In genomic region chr10:23350011-23350911, GRCm38 (mm10) we compare ENCODE assay signal across 8 mouse cellular contexts. TPM values are rescaled to one million over a fixed set of nuclear protein-coding genes. Genes with fewer than 3 reads are reported as not detected.
DNase-seq lines count a peak whose midpoint lies in the region; ATAC-seq lines count a peak whose summit lies in the region.

Eya4 (minus strand) TSS chr10:23350786.

- ATAC-seq in frontal cortex, adult (ENCODE audit: low TSS enrichment): peak; percentile 77
- peak; percentile 93 for ATAC-seq in forebrain, embryonic 16.5 days
- peak; percentile 84 for ATAC-seq in hindbrain, embryonic 15.5 days (ENCODE audit: low FRiP score, low read depth)
- peak; percentile 75 for ATAC-seq in limb, embryonic 15.5 days (ENCODE audit: insufficient number of reproducible peaks, low FRiP score, low TSS enrichment, low read depth)
- ATAC-seq in neural tube, embryonic 13.5 days (ENCODE audit: low read depth): peak; percentile 92

- 1% methylated on average over 63 of the region's 79 CpGs for WGBS in forebrain, embryonic 16.5 days
- WGBS in hindbrain, embryonic 15.5 days: under 1% methylated on average over 67 of the region's 79 CpGs
- WGBS in limb, embryonic 15.5 days: 3% methylated on average over 63 of the region's 79 CpGs
- WGBS in neural tube, embryonic 13.5 days: under 1% methylated on average over 75 of the region's 79 CpGs

- H3K4me2 ChIP-seq in forebrain, embryonic 16.5 days (ENCODE audit: low read length): peak within 1 kb of the TSS; percentile 96
- H3K4me2 ChIP-seq in hindbrain, embryonic 15.5 days: peak within 1 kb of the TSS; percentile 95
- peak within 1 kb of the TSS; percentile 85 for H3K4me2 ChIP-seq in limb, embryonic 15.5 days
- H3K4me2 ChIP-seq in neural tube, embryonic 13.5 days: peak within 1 kb of the TSS; percentile 88

- H3K4me3 ChIP-seq in forebrain, embryonic 16.5 days (replicated peaks; ENCODE audit: low read length): peak within 1 kb of the TSS; percentile 53
- H3K4me3 ChIP-seq in hindbrain, embryonic 15.5 days: peak within 1 kb of the TSS; percentile 59
- H3K4me3 ChIP-seq in limb, embryonic 15.5 days: peak within 1 kb of the TSS; percentile 60
- peak within 1 kb of the TSS; percentile 61 for H3K4me3 ChIP-seq in neural tube, embryonic 13.5 days

- no peak for DNase-seq in frontal cortex, postnatal 25 days (ENCODE audit: low spot score in 2 of 2)
- DNase-seq in adrenal gland, adult 2 months: peak; percentile 30
- DNase-seq in spleen, postnatal 10 days (ENCODE audit: low spot score in 2 of 2): no peak

- no peaks in the 10 kb centered on the region for H3K36me3 ChIP-seq in forebrain, embryonic 16.5 days (ENCODE audit: control insufficient read depth, insufficient read depth)
- H3K36me3 ChIP-seq in hindbrain, embryonic 15.5 days: no peaks in the 10 kb centered on the region
- H3K36me3 ChIP-seq in limb, embryonic 15.5 days: no peaks in the 10 kb centered on the region
- H3K36me3 ChIP-seq in neural tube, embryonic 13.5 days: no peaks in the 10 kb centered on the region

- H3K27me3 ChIP-seq in forebrain, embryonic 16.5 days (replicated peaks; ENCODE audit: control insufficient read depth, insufficient read depth, low read length): peaks cover 5% of the 10 kb centered on the region
- peaks cover 31% of the 10 kb centered on the region for H3K27me3 ChIP-seq in hindbrain, embryonic 15.5 days
- H3K27me3 ChIP-seq in limb, embryonic 15.5 days: 0 out of 2 replicates have a peak, but pooled peaks cover 6% of the 10 kb centered on the region
- H3K27me3 ChIP-seq in neural tube, embryonic 13.5 days: peaks cover 49% of the 10 kb centered on the region

- no peak within 1 kb of the TSS for H3K27ac ChIP-seq in forebrain, embryonic 16.5 days (ENCODE audit: low read length)
- no peak within 1 kb of the TSS for H3K27ac ChIP-seq in hindbrain, embryonic 15.5 days (replicated peaks)
- H3K27ac ChIP-seq in limb, embryonic 15.5 days: peak within 1 kb of the TSS; percentile 83
- H3K27ac ChIP-seq in neural tube, embryonic 13.5 days (replicated peaks): no peak within 1 kb of the TSS

- peaks cover 22% of the 10 kb centered on the region for H3K4me1 ChIP-seq in forebrain, embryonic 16.5 days (replicated peaks; ENCODE audit: control insufficient read depth, insufficient read depth, low read length)
- H3K4me1 ChIP-seq in hindbrain, embryonic 15.5 days (replicated peaks): peaks cover 26% of the 10 kb centered on the region
- H3K4me1 ChIP-seq in limb, embryonic 15.5 days: peaks cover 20% of the 10 kb centered on the region
- peaks cover 26% of the 10 kb centered on the region for H3K4me1 ChIP-seq in neural tube, embryonic 13.5 days (replicated peaks)

- no peaks in the 10 kb centered on the region for H3K9me3 ChIP-seq in forebrain, embryonic 16.5 days (ENCODE audit: control insufficient read depth, low read length)
- H3K9me3 ChIP-seq in hindbrain, embryonic 15.5 days: no peaks in the 10 kb centered on the region
- H3K9me3 ChIP-seq in limb, embryonic 15.5 days: no peaks in the 10 kb centered on the region
- H3K9me3 ChIP-seq in neural tube, embryonic 13.5 days: no peaks in the 10 kb centered on the region

- peak within 1 kb of the TSS; percentile 62 for H3K9ac ChIP-seq in forebrain, embryonic 16.5 days (replicated peaks; ENCODE audit: low read depth, low read length)
- H3K9ac ChIP-seq in hindbrain, embryonic 15.5 days: peak within 1 kb of the TSS; percentile 43
- peak within 1 kb of the TSS; percentile 44 for H3K9ac ChIP-seq in limb, embryonic 15.5 days
- peak within 1 kb of the TSS; percentile 71 for H3K9ac ChIP-seq in neural tube, embryonic 13.5 days

RNA-seq across cellular contexts. Expression of gene Eya4, which starts in this region (rescaled TPM):
- total RNA-seq in adrenal gland, adult 2 months (2021): 1 to 10 TPM; 1.3 to 1.7 TPM
- 0.31 and 0.37 TPM in 2 replicates for polyA plus RNA-seq in adrenal gland, adult 2 months (2012; rRNA removed)
- 0.68 and 1.1 TPM in 2 replicates for polyA plus RNA-seq in forebrain, embryonic 16.5 days (2015; fragmentation: Nextera tagmentation; extraction: Ambion mirVana)
- 0.56 and 0.80 TPM in 2 replicates for polyA plus RNA-seq in hindbrain, embryonic 15.5 days (2015; fragmentation: Nextera tagmentation; extraction: Ambion mirVana)
- polyA plus RNA-seq in limb, embryonic 15.5 days (2015; fragmentation: Nextera tagmentation; extraction: Ambion mirVana): 4.8 and 5.5 TPM in 2 replicates
- polyA plus RNA-seq in neural tube, embryonic 13.5 days (2015; fragmentation: Nextera tagmentation; extraction: Ambion mirVana): 0.75 and 0.76 TPM in 2 replicates

Comparison
In these comparisons a context has a peak if more than half of its experiments do, and no peak if none do; other contexts are left out.
1. Peak in ATAC-seq, H3K4me3 ChIP-seq, H3K9ac ChIP-seq and H3K4me2 ChIP-seq in hindbrain, embryonic 15.5 days; RNA of the gene not detected or under 1 TPM.
2. Peak in ATAC-seq, H3K4me3 ChIP-seq, H3K9ac ChIP-seq and H3K4me2 ChIP-seq in neural tube, embryonic 13.5 days; RNA of the gene not detected or under 1 TPM.